9 mouse cellular contexts compared by ENCODE assay signal in the genomic region with DNA sequence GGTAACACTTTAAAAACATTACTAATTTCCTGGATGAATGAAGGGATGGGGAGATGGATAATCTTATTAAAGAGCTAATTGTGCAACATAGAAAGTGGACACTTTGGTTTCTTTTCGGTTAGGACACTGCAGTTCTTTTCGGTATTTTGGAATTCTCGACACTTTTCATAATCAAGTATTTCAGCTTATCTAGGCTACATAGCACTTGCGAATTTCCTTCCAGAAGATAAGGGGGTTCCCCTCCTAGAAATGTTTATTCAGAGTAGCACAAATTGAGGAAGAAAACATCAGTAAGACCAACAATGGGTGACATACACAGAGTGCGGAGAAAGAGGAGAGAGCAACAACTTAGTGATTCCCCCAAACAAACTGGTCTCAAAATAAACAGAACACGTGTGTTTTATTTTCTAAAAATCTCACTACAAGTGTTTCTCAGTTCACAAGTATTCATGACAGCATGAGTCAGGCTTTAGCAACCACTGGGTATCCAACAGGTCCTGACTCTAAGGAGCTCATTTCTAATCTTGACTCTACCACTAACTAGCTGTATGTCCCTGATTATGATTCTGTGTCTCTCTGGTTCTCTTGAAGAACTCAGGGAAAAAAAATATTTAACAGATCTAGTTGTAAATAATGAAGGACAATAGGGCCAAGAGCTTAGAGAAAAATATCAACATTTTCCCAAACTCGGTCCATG. TPM values are rescaled to one million over a fixed set of nuclear protein-coding genes. Genes with fewer than 3 reads are reported as not detected.
DNase-seq lines count a peak whose midpoint lies in the region; ATAC-seq lines count a peak whose summit lies in the region.
"Had no signal": no experiment of that assay in that cellular context is flagged by ENCODE, and none has a peak within 500 bp of the region (broad histone marks: within the 10 kb centered on the region; RNA-seq: fewer than 3 reads in every experiment).

No protein-coding gene starts in this region.

- H3K27ac ChIP-seq in heart, embryonic 11.5 days (ENCODE audit: low read depth, low read length), result no peak overlapping the region
- no peak overlapping the region for H3K27ac ChIP-seq in hindbrain, embryonic 12.5 days
- no peak overlapping the region for H3K27ac ChIP-seq in midbrain, embryonic 12.5 days (replicated peaks)

- H3K36me3 ChIP-seq in heart, embryonic 11.5 days (ENCODE audit: control insufficient read depth, insufficient read depth, low read length), result no peaks in the 10 kb centered on the region
- no peaks in the 10 kb centered on the region for H3K36me3 ChIP-seq in hindbrain, embryonic 12.5 days
- H3K36me3 ChIP-seq in midbrain, embryonic 12.5 days, result no peaks in the 10 kb centered on the region

- DNase-seq in heart, adult 8-10 months (ENCODE audit: low spot score), result no peak
- DNase-seq in NIH3T3 (ENCODE audit: low read depth), result peak; percentile 25
- no peak for DNase-seq in spleen, adult 12 weeks (ENCODE audit: low spot score)
- DNase-seq in cerebellum, postnatal 25 days, result no peak
- no peak for DNase-seq in urinary bladder, adult 18-20 months (ENCODE audit: low spot score in 2 of 2)
- DNase-seq: spleen, adult 18-20 months had no signal

- 0 out of 2 replicates have a peak, but pooled peaks cover 5% of the 10 kb centered on the region for H3K4me1 ChIP-seq in heart, embryonic 11.5 days (ENCODE audit: control insufficient read depth, insufficient read depth, low read length)
- H3K4me1 ChIP-seq in hindbrain, embryonic 12.5 days, result peaks cover 18% of the 10 kb centered on the region
- peaks cover 18% of the 10 kb centered on the region for H3K4me1 ChIP-seq in midbrain, embryonic 12.5 days

- no peaks in the 10 kb centered on the region for H3K9me3 ChIP-seq in heart, embryonic 11.5 days (replicated peaks; ENCODE audit: control insufficient read depth, low read length)
- H3K9me3 ChIP-seq in hindbrain, embryonic 12.5 days (replicated peaks), result no peaks in the 10 kb centered on the region
- no peaks in the 10 kb centered on the region for H3K9me3 ChIP-seq in midbrain, embryonic 12.5 days

- peak overlapping the region; percentile 85 for H3K4me3 ChIP-seq in heart, embryonic 11.5 days (ENCODE audit: low read depth, low read length)
- peak overlapping the region; percentile 79 for H3K4me3 ChIP-seq in hindbrain, embryonic 12.5 days
- H3K4me3 ChIP-seq in midbrain, embryonic 12.5 days, result peak overlapping the region; percentile 81; the same call in 1 of the 2 replicates

- ATAC-seq in heart, embryonic 11.5 days (replicated peaks; ENCODE audit: insufficient number of reproducible peaks, low FRiP score, low TSS enrichment), result no peak
- no peak for ATAC-seq in hindbrain, embryonic 12.5 days (ENCODE audit: low FRiP score)
- ATAC-seq in midbrain, embryonic 12.5 days (ENCODE audit: low FRiP score, low read depth), result no peak

- H3K9ac ChIP-seq in heart, embryonic 11.5 days (ENCODE audit: low read depth, low read length), result no peak overlapping the region
- peak overlapping the region; percentile 85 for H3K9ac ChIP-seq in hindbrain, embryonic 12.5 days
- H3K9ac ChIP-seq in midbrain, embryonic 12.5 days (replicated peaks), result peak overlapping the region; percentile 88

- H3K27me3 ChIP-seq in heart, embryonic 11.5 days (ENCODE audit: control insufficient read depth, insufficient read depth, low read length), result no peaks in the 10 kb centered on the region
- no peaks in the 10 kb centered on the region for H3K27me3 ChIP-seq in hindbrain, embryonic 12.5 days
- H3K27me3 ChIP-seq in midbrain, embryonic 12.5 days, result no peaks in the 10 kb centered on the region

- peak overlapping the region; percentile 81 for H3K4me2 ChIP-seq in heart, embryonic 11.5 days
- peak overlapping the region; percentile 66 for H3K4me2 ChIP-seq in hindbrain, embryonic 12.5 days (replicated peaks)
- H3K4me2 ChIP-seq in midbrain, embryonic 12.5 days (replicated peaks), result peak overlapping the region; percentile 58

- 57% methylated on average over 7 of the region's 7 CpGs for WGBS in heart, embryonic 11.5 days (ENCODE audit: insufficient replicate concordance)
- WGBS in hindbrain, embryonic 12.5 days, result 88% methylated on average over 7 of the region's 7 CpGs
- 86% methylated on average over 7 of the region's 7 CpGs for whole genome bisulfite sequencing in midbrain, embryonic 12.5 days

RNA-seq across cellular contexts. Expression of a gene that starts 1.5 kb away (rescaled TPM):
- polyA plus RNA-seq in heart, embryonic 11.5 days (2014; fragmentation: Nextera tagmentation; extraction: Ambion mirVana), result 94.5 and 101 TPM in 2 replicates
- 100 to 1,000 TPM; 272 to 301 (median 290) TPM for total RNA-seq in heart, adult 8-10 months (2022)
- 91.6 and 107 TPM in 2 replicates for polyA plus RNA-seq in hindbrain, embryonic 12.5 days (2016; fragmentation: Nextera tagmentation; extraction: Ambion mirVana)
- 101 and 110 TPM in 2 replicates for polyA plus RNA-seq in midbrain, embryonic 12.5 days (2016; fragmentation: Nextera tagmentation; extraction: Ambion mirVana)
